ENCODE assay signal across 8 mouse cellular contexts in the genomic region with DNA sequence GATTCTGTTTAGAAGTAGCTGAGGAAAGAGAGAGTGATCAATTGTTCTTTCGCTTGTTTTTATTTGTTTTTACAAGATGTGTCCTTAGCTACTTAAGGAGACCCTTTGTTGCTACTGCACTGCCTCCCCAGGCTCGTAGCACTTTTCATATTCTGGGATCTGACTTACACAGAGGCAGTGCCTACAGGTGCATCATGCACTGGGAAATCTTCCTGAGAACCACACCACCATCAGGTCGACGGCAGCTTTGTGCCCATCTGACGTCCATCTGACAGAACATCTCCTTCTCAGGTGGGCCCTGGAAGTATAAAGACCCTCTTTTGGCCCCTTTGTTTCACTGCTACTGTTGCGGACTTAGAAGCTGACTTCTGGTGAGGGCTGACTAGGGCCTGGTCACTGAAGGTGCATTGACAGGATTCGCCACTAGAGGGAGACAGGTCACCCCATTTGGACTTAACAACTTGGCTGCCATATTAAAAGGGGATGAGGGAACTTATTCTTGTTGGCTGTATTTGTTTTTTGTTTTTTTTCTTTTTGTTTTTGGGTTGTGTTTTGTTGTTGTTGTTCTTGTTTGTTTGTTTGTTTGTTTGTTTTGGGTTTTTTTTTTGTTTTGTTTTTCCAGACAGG. TPM values are rescaled to one million over a fixed set of nuclear protein-coding genes. Genes with fewer than 3 reads are reported as not detected.
DNase-seq lines count a peak whose midpoint lies in the region; ATAC-seq and TF ChIP-seq lines count a peak whose summit lies in the region.

No protein-coding gene starts in this region.

- peak; percentile 89 for TF ChIP-seq CTCF in cerebellum, adult 2 months (IDR thresholded peaks at IDR 0.05; ENCODE audit: borderline replicate concordance, insufficient read depth, low read depth, low read length)

- no peaks in the 10 kb centered on the region for H3K9me3 ChIP-seq in hindbrain, embryonic 16.5 days (ENCODE audit: control insufficient read depth, low read length)

- H3K4me2 ChIP-seq in hindbrain, embryonic 16.5 days (ENCODE audit: low read length) = no peak overlapping the region

- no peak for TF ChIP-seq POLR2A in cerebellum, adult 2 months (IDR thresholded peaks at IDR 0.05; ENCODE audit: borderline replicate concordance, insufficient read depth, low read length)

- ATAC-seq in hindbrain, embryonic 16.5 days = peak; percentile 73
- peak; percentile 89 for ATAC-seq in megakaryocyte progenitor cell, adult 5-6 weeks (replicated peaks; ENCODE audit: poor library complexity)

- H3K36me3 ChIP-seq in hindbrain, embryonic 16.5 days (ENCODE audit: control insufficient read depth, insufficient read depth, low read length) = no peaks in the 10 kb centered on the region

- H3K4me1 ChIP-seq in cerebellum, adult 2 months (ENCODE audit: control insufficient read depth, insufficient read depth, low read length) = no peaks in the 10 kb centered on the region
- H3K4me1 ChIP-seq in hindbrain, embryonic 16.5 days (ENCODE audit: control insufficient read depth, insufficient read depth, low read depth, low read length) = no peaks in the 10 kb centered on the region

- DNase-seq in T-cell, adult 2 months (ENCODE audit: low spot score) = peak; percentile 78
- DNase-seq in cerebellum, adult 2 months = peak; percentile 68 to 82
- DNase-seq in forelimb bud, embryonic 11.5 days (ENCODE audit: low read depth, low spot score) = peak; percentile 86
- DNase-seq in layer of hippocampus, postnatal 36 days = peak; percentile 78 to 83
- DNase-seq in right cerebral cortex, postnatal 14 days = peak; percentile 85
- peak; percentile 64 for DNase-seq in yolk sac, embryonic 10.5 days (ENCODE audit: low spot score)

- WGBS in cerebellum, adult 2 months = 33% methylated on average over 7 of the region's 7 CpGs
- 31% methylated on average over 7 of the region's 7 CpGs for WGBS in hindbrain, embryonic 16.5 days

- H3K9ac ChIP-seq in hindbrain, embryonic 16.5 days (ENCODE audit: low read depth, low read length) = no peak overlapping the region

- H3K4me3 ChIP-seq in cerebellum, adult 2 months (replicated peaks; ENCODE audit: insufficient read depth, low read depth, low read length) = no peak overlapping the region
- H3K4me3 ChIP-seq in hindbrain, embryonic 16.5 days (ENCODE audit: low read length) = no peak overlapping the region

- H3K27me3 ChIP-seq in cerebellum, adult 2 months (ENCODE audit: control insufficient read depth, insufficient read depth, low read length) = no peaks in the 10 kb centered on the region
- H3K27me3 ChIP-seq in hindbrain, embryonic 16.5 days (replicated peaks; ENCODE audit: control insufficient read depth, insufficient read depth, low read length) = no peaks in the 10 kb centered on the region

- no peak overlapping the region for H3K27ac ChIP-seq in cerebellum, adult 2 months (ENCODE audit: insufficient read depth, low read length)
- H3K27ac ChIP-seq in hindbrain, embryonic 16.5 days (ENCODE audit: low read depth, low read length) = no peak overlapping the region

RNA-seq across cellular contexts. Expression of gene Ifnar1, which starts 27.2 kb away (rescaled TPM):
- 31.7 and 32.2 TPM in 2 replicates for polyA plus RNA-seq in cerebellum, adult 2 months (2012; rRNA removed)
- 42.7 and 49.2 TPM in 2 replicates for polyA plus RNA-seq in hindbrain, embryonic 16.5 days (2015; fragmentation: Nextera tagmentation; extraction: Ambion mirVana)
- total RNA-seq in layer of hippocampus, postnatal 36 days (2021) = 10 to 100 TPM; 45.9 to 51.7 TPM
- 32.2 and 33.3 TPM in 2 replicates for total RNA-seq in megakaryocyte progenitor cell, adult 5-6 weeks (2015)
- total RNA-seq in megakaryocyte progenitor cell, adult 5-6 weeks (2017) = 34.7 and 36.3 TPM in 2 replicates

RNA-seq across cellular contexts. Expression of gene Ifngr2, which starts 34.6 kb away (rescaled TPM):
- polyA plus RNA-seq in cerebellum, adult 2 months (2012; rRNA removed) = 33.9 and 34.5 TPM in 2 replicates
- polyA plus RNA-seq in hindbrain, embryonic 16.5 days (2015; fragmentation: Nextera tagmentation; extraction: Ambion mirVana) = 118 and 127 TPM in 2 replicates
- 10 to 100 TPM; 52.4 to 57.2 TPM for total RNA-seq in layer of hippocampus, postnatal 36 days (2021)
- total RNA-seq in megakaryocyte progenitor cell, adult 5-6 weeks (2015) = 17.4 and 20.3 TPM in 2 replicates
- total RNA-seq in megakaryocyte progenitor cell, adult 5-6 weeks (2017) = 14.1 and 16.0 TPM in 2 replicates
